9 mouse cellular contexts compared by ENCODE assay signal in the genomic region with DNA sequence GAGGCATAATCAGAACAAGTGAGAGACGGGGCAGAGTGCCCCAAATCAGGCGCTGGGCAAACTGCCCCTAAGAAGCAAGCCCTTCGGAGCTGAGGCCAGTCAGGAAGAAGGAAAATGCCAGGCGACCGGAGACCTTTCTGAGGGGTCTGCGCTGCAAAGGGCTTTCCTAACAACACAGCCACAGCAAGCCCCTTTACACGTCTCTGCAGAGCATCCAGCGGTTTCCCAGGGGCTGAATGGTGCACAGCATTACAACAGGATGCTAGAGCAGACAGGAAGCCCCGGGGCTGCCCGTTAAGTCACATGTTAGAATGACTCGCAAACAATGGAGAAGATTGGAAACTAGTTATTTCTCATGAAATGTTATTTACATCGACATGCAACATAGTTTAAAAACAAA. TPM values are rescaled to one million over a fixed set of nuclear protein-coding genes. Genes with fewer than 3 reads are reported as not detected.
DNase-seq lines count a peak whose midpoint lies in the region; ATAC-seq lines count a peak whose summit lies in the region.
"Had no signal": no experiment of that assay in that cellular context is flagged by ENCODE, and none has a peak within 500 bp of the region (broad histone marks: within the 10 kb centered on the region; RNA-seq: fewer than 3 reads in every experiment).

No protein-coding gene starts in this region.

- ATAC-seq in kidney, embryonic 15.5 days (replicated peaks; ENCODE audit: low FRiP score): no peak

- no peak overlapping the region for H3K9ac ChIP-seq in kidney, embryonic 15.5 days
- H3K9ac ChIP-seq: lung, embryonic 15.5 days had no signal

- no peak for DNase-seq in kidney, adult 18-20 months
- peak; percentile 16 for DNase-seq in Muller cell, postnatal 12 days (ENCODE audit: inconsistent ontology term)
- no peak for DNase-seq in embryonic facial prominence, embryonic 10.5 days (ENCODE audit: low spot score)
- DNase-seq in naive thymus-derived CD4-positive, alpha-beta T cell, adult 2 months (ENCODE audit: low read depth): peak; percentile 38
- DNase-seq in layer of hippocampus, postnatal 10 days (ENCODE audit: low spot score in 2 of 2): no peak
- DNase-seq in spleen, postnatal 14 days (ENCODE audit: low spot score in 2 of 2): no peak
- DNase-seq: cerebellum, postnatal 14 days had no signal

- H3K36me3 ChIP-seq in kidney, embryonic 15.5 days: peaks cover 13% of the 10 kb centered on the region; the same call in 1 of the 2 replicates
- peaks cover 19% of the 10 kb centered on the region for H3K36me3 ChIP-seq in embryonic facial prominence, embryonic 10.5 days (replicated peaks)
- H3K36me3 ChIP-seq: lung, embryonic 15.5 days had no signal

- H3K27me3 ChIP-seq in kidney, embryonic 15.5 days: no peaks in the 10 kb centered on the region
- H3K27me3 ChIP-seq in embryonic facial prominence, embryonic 10.5 days (replicated peaks; ENCODE audit: low read depth, poor library complexity, severe bottlenecking): no peaks in the 10 kb centered on the region
- H3K27me3 ChIP-seq: lung, embryonic 15.5 days had no signal

- 62% methylated on average over 12 of the region's 12 CpGs for WGBS in kidney, embryonic 15.5 days
- 59% methylated on average over 12 of the region's 12 CpGs for WGBS in embryonic facial prominence, embryonic 10.5 days

- H3K4me1 ChIP-seq in kidney, embryonic 15.5 days: peaks cover 41% of the 10 kb centered on the region
- peaks cover 53% of the 10 kb centered on the region for H3K4me1 ChIP-seq in embryonic facial prominence, embryonic 10.5 days

- H3K4me2 ChIP-seq in kidney, embryonic 15.5 days: no peak overlapping the region
- H3K4me2 ChIP-seq: lung, embryonic 15.5 days had no signal

- H3K27ac ChIP-seq in kidney, embryonic 15.5 days: peak overlapping the region; percentile 73
- peak overlapping the region; percentile 55 for H3K27ac ChIP-seq in embryonic facial prominence, embryonic 10.5 days (replicated peaks)
- H3K27ac ChIP-seq: lung, embryonic 15.5 days had no signal

- no peak overlapping the region for H3K4me3 ChIP-seq in kidney, embryonic 15.5 days (replicated peaks)
- no peak overlapping the region for H3K4me3 ChIP-seq in embryonic facial prominence, embryonic 10.5 days
- H3K4me3 ChIP-seq: lung, embryonic 15.5 days had no signal

- H3K9me3 ChIP-seq in kidney, embryonic 15.5 days (replicated peaks): no peaks in the 10 kb centered on the region
- H3K9me3 ChIP-seq in embryonic facial prominence, embryonic 10.5 days: peaks cover 4% of the 10 kb centered on the region
- H3K9me3 ChIP-seq: lung, embryonic 15.5 days had no signal

RNA-seq across cellular contexts. Expression of a gene that starts 53.5 kb away (rescaled TPM):
- 14.0 and 15.3 TPM in 2 replicates for polyA plus RNA-seq in kidney, embryonic 15.5 days (2015; fragmentation: Nextera tagmentation; extraction: Ambion mirVana)
- 13.5 and 13.6 TPM in 2 replicates for polyA plus RNA-seq in embryonic facial prominence, embryonic 10.5 days (2016; fragmentation: Nextera tagmentation; extraction: Ambion mirVana)
- total RNA-seq in layer of hippocampus, postnatal 10 days (2021): 1 to 10 TPM; 4.3 to 4.4 TPM

Comparison
In these comparisons a context has a peak if more than half of its experiments do, and no peak if none do; other contexts are left out.
1. DNase-seq: peak in Muller cell, postnatal 12 days (single experiment) and naive thymus-derived CD4-positive, alpha-beta T cell, adult 2 months (single experiment); none in kidney, adult 18-20 months (single experiment), embryonic facial prominence, embryonic 10.5 days (single experiment), layer of hippocampus, postnatal 10 days (0 of 2) and spleen, postnatal 14 days (0 of 2).